Mouse (Mus musculus) c-Kit-positive CD71-positive TER-119-negative erythroid progenitor cells, embryonic 14.5 days (primary cell): ENCODE measurements around the gene Bsn.
"Not testable (repeated sequence)": the region's sequence is repeated elsewhere in the genome, so short reads cannot be mapped to it uniquely, and the experiment has no call there.

ENCODE experiments used
- DNase-seq: peaks from one replicate; pipeline ENCODE4 v3.0.0-alpha.2; 2013; ENCODE audit warnings: low read depth

Gene Bsn

GRCm38 (mm10) chr9:108196920-108197677 lies 6.9 kb upstream of the Bsn start:
- no peak for DNase-seq

DNA sequence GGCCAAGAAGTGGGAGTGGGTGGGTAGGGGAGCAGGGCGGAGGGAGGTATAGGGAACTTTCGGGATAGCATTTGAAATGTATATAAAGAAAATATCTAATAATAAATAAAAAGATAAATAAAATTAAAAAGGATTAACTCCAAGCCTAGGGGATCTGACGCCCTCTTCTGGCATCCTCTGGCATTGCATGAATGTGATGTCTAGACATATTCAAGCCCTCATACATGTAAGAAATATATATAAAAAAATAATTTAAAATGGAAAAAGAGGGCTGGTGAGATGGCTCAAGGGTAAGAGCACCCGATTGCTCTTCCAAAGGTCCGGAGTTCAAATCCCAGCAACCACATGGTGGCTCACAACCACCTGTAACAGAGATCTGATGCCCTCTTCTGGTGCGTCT lies 6.0 kb upstream of the Bsn start:
- DNase-seq = not testable (repeated sequence)

DNA sequence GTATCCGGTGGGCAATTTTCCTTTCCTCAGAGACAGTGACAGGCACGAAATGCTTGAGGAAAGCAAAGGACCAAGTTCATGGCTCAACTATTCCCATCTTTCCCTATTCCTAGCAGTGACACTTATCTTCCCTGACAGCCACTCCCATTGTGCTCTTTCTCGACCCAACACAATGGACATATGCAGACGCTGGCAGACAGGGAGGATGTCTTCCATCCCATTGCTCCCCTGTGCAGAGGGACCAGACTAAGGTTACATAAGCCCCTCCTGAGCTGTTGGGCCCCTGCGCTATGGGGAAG lies 747 bp downstream of the Bsn start:
- DNase-seq = no peak

- no peak for DNase-seq
These were observed 1.2 kb downstream of the Bsn start for GRCm38 (mm10) chr9:108189023-108189422.

GRCm38 (mm10) chr9:108188511-108188910 lies 1.7 kb downstream of the Bsn start:
- no peak for DNase-seq

- DNase-seq = no peak
These were observed 2.6 kb downstream of the Bsn start for GRCm38 (mm10) chr9:108187616-108188015.

- no peak for DNase-seq
These were observed 4.4 kb downstream of the Bsn start for GRCm38 (mm10) chr9:108185786-108186185.

DNA sequence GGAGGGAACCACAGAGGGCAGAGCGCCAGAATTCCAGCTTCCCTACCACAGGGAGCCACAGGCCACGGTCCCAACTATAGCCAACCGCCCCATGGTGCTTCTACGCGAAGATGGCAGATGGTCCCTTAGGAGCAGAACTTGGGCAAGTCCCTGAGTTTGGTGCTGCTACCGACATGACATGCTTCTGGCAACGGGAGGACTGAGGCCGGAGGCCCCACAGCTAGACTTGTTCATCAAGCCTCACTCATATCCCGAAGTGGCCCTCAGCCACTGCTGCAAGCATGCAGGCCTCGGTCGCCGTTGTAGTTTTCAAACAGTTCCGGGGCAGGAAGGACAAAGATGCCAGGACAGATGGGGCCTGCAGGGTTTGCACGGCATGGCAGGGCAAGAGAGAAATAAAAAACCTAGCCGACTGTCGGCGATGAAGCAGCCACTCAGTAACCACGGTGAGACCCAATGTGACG lies 6.6 kb downstream of the Bsn start:
- DNase-seq = no peak

DNA sequence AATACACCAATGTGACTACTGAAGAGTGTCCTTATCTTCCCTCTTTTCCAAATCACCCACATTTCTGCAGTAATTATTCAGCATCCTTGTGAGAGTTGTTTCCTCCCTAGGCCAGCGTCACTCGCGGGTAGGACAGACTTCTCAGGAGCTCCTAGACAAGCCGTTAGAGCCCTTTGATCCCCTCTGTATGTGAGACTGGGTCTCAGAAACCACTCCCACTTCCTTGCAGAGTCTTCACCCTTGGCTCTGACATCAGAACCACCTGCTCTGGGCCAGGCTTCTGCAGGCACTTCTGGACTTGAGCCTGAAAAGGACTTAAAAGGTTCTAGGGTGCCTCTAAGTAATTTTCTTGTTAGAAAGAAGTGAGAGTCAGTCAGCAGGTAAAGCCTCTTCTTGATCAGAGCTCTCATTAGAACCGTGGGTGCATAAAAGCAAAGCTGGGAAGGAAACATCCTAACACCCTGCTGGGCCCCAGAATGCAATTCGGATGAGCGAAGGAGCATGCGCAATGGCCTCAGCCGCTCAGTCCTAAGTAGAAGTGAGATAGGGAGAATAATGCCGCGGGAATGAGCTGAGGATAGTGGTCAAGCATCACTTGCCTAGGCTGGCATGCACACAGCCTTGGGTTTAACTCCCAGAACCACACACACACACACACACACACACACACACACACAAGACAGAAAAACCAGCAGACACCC lies 7.2 kb downstream of the Bsn start:
- no peak for DNase-seq

DNA sequence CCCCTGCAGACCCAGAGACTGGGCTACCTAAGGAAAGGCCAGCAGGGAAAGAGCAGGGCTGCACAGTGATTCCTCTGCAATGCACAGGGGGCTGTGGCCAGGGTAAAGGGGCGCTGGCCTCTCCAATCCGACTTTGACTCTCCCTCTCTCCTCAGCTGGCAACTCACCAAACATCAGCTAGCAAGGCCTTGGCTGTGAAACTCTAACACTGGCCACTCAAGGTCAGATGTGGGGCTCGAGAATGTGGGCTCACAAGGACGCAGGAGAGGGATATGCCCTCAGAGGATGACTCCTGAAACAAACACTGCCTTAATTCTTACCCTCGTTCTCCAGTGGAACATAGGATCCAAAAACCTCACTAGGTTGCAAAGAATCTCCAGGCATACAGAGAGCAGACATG lies 11.8 kb downstream of the Bsn start:
- no peak for DNase-seq

DNA sequence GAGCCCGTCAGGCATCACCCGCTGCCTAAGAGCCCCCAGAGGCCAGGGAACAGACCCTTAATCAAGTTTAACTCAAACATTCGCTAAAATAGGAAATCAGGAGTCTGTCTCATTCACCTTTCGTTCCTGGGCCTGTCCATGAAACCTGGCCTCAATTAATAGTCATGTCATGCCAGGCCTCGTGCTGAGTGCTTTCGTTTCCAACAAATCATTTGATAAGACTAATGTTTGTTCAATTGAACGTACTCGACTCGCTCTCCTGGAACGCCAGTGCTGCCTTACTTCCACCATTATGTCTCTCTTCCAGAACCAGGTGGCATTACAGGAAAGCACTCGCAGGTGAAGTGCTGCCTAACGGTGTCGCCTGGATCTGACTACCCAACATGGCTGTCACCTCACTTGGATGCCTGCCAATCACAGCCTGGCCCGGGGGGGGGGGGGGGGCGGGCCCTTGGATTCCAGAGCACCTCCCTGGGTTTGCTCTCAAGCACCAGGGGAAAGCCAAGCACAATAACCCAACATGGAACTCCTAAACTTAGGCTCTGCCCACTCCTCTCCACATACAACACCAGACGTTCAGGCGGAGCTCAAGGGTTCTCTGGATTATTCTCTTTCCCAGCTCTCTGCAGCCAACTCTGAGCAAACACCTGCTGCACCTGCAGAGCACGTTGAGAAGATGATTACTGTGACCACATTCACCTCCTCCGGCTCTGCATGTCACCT lies 14.9 kb downstream of the Bsn start:
- no peak for DNase-seq

GRCm38 (mm10) chr9:108172777-108173350 lies 17.3 kb downstream of the Bsn start:
- DNase-seq = no peak

DNA sequence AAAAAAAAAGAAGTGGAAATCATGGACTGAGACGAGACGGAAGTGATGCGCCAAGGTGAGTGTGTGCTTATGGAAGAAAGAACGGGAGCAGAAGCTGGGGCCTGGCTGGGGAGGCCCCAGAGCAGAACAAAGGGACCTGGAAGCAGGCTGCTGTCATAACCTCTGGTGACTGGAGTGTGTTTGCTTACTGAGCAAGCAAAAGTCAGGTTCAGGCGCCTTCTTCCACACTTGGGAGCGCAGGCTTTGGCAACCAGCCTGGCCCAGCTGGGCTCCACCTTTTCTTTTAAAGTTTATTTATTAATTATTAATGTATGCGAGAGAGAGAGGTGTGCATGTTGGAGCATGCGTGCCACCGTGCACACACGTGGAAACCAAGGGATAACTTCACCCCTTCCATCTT lies 20.4 kb downstream of the Bsn start:
- DNase-seq = no peak

DNA sequence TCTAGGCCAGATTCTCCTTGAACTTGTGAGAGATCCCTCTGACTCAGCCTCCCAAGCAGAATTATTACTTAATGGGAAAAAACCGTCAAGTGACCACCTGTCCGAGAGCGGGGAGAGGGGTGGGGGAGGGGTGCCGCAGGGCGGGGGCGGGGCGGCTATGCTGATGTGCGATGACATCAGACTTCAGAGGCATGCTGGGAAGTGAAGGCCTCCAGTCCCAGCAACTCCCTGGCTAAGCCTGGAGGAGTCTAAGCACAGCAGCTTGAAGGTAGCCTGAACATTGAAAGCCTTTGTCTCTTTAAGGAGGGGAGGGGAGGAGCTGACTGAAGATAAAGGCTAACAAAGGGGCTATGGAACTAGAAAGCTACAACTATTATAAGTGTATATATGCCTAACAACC lies 25.0 kb downstream of the Bsn start:
- no peak for DNase-seq

- no peak for DNase-seq
These were observed 26.4 kb downstream of the Bsn start for GRCm38 (mm10) chr9:108163646-108164284.

DNA sequence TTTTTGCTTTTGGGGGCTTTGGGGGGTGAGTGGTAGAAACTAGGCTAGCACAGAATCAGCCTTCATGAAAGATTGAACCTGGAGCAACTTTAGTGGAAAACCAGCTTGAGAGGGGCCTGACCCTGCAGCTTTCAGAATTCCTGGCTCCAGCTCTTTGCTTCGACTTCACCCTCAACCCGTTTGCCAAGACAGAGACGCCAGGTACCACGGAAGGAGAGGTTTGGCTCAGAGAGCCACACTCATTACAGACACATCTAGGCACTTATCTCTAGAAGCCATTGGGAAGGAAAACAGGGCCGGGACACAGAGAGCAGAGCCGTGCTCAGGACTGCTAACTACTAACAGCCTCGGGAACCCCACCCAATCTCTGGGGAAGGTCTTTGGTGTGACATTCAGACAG lies 32.3 kb downstream of the Bsn start:
- DNase-seq = no peak

DNA sequence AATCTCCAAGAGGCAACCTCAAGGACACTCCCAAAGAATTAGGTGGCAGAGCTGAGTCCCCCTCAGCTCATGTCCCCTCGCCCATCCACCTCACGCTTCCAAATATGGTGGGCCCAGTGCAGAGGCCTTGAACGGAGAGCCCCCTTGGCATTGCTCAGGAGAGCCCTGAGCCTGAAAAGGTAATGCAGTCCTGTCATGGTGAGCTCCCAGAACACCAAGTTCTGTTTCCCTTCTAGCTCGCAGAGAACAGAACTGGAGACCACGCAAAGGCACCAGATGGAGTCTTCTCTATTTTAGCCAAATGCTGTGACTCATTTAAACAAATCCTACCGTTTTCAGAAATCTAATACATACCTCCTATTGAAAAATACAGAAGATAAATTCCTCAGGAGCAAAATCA lies 32.7 kb downstream of the Bsn start:
- DNase-seq = no peak

DNA sequence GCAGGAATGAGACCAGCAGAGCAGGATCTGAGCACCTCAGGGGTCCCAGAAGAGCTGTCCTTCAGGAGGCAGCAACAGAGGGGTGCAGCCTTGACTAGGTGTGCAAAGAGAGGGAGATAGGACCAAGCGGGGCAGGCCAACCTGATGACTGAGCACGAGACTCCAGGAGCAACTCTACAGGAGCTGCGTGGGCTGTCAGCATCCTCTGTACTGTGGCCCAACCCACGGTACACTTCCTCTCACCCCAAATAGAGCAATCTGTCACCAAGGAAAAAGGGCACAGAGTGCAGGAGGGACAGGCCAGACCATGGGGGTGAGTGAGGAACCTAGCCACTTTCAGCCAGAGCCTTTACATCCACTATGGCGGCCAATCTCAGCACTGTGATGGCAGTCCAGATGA lies 33.4 kb downstream of the Bsn start:
- DNase-seq = no peak

DNA sequence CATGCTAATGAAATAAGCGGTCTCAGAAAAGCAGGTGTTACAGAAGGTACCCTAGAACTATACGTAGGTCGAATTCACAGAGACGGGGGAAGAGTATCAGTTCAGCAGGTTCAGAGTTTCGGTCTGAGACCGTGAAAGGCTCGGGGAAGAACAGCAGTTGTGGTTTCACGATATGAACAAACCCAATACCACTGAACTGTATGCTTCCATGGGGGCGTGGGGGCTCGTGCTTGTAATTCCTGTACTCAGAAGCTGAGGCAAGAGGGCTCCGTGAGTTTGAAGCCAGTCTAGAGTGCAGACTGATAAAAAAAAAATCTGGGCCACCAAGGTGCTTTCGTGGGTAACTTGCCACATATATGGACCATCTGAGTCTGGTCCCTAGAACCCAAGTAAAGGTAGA lies 35.4 kb downstream of the Bsn start:
- no peak for DNase-seq

DNA sequence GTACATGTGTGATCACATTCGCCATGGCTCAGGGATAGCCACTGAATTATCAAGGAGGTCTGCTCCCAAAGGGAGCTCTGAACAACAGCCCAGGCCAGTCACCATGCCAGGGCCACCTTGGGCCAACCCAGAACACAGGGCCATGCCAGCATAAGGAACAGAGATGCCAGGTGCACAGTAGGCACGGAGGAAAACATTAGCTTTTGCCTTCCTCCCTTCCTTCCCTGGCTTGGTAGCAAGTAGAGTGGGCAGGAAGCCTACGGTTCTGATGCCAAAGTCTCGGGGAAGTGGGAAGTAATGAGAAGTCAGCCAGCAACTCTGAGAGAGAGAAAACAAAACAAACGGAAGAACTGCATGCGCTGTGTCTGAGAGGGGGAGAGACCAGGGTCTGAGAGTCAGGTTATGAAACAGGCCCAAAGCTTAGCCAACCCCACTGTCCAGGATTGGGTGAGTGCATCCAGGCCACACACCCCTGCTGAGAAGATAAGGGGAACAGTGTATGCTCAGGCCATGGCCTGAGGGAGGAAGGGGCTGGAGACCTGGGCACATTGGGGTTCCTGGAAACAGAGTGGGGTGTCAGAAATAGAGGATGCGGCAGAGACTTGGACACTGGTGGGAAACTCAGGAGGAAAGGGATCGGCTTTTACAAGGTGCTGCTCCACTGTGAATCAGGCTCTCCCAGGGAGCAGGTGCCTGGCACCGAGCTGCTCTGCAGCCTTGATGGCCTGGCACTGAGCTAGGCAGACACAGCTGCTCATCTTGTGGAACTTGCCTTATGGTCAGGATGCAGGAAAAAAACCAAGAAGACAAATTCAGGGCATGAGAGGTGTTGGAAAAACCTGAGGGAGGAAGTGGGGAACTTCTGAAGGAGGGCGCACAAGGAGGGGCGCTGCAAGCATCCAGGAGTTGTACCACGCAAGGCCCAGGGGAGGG lies 36.4 kb downstream of the Bsn start:
- no peak for DNase-seq

DNA sequence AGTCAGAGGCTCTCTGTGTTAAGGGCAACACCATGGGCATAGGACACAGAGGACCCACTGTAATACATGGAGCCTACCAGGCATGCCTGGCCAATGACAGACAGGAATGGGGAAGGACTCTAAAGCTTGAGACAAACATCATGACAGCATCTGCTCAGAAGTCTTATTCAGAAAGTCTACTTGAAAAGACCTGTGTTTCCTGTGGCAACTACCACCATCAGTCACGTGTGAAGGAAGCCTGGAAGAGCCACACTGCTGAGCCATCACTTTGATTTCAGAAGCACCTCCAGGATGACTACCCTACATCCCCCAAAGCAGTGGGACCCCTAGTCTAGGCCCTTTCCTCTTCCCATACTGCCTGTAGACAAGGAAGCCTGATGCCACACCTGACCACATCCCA lies 39.7 kb downstream of the Bsn start:
- DNase-seq = no peak
